Mouse (Mus musculus) spleen, adult 2 months (tissue): Measurements from ENCODE around the gene Lmo2. TPM values are rescaled to one million over a fixed set of nuclear protein-coding genes. Genes with fewer than 3 reads are reported as not detected.

Experiments used
- DNase-seq, 2 experiments: peaks; one replicate each; pipeline versions ENCODE4 v3.0.0 to v3.0.0-alpha.2; 2012 to 2021; ENCODE audit warnings: low spot score in 2 of 2, low read depth in 1 of 2
- H3K27ac ChIP-seq: fragments of 200-500 bp; 2 replicates; pipeline ENCODE4 v1.5.1; 2012; ENCODE audit warnings: low read length, inconsistent platforms; ENCODE audit not compliant: insufficient read depth
- H3K27me3 ChIP-seq: fragments of 200-500 bp; 2 replicates; pipeline ENCODE4 v1.6.1; 2012; ENCODE audit warnings: mild to moderate bottlenecking, moderate library complexity, low read length, inconsistent platforms; ENCODE audit not compliant: control insufficient read depth, insufficient read depth
- H3K36me3 ChIP-seq: fragments of 200-500 bp; 2 replicates; pipeline ENCODE4 v1.6.1; 2012; ENCODE audit warnings: mild to moderate bottlenecking, low read length, inconsistent platforms; ENCODE audit not compliant: control insufficient read depth, insufficient read depth
- H3K4me1 ChIP-seq: fragments of 200-500 bp; 2 replicates; pipeline ENCODE4 v1.6.1; 2011; ENCODE audit warnings: inconsistent platforms; ENCODE audit not compliant: control insufficient read depth, insufficient read depth, insufficient read length
- H3K4me3 ChIP-seq: fragments of 200-500 bp; 2 replicates; pipeline ENCODE4 v1.5.1; 2011; ENCODE audit warnings: mild to moderate bottlenecking, inconsistent platforms; ENCODE audit not compliant: insufficient read depth, insufficient read length; ENCODE audit errors: extremely low read depth
- CTCF ChIP-seq: fragments of 200-500 bp; IDR thresholded peaks from 2 replicates; pipeline ENCODE4 v1.5.1; 2011; ENCODE audit warnings: mild to moderate bottlenecking, inconsistent platforms; ENCODE audit not compliant: insufficient read depth, insufficient read length, insufficient replicate concordance; ENCODE audit errors: extremely low read depth
- POLR2A ChIP-seq: fragments of 200-500 bp; IDR thresholded peaks from 2 replicates; pipeline ENCODE4 v1.6.1; 2011; ENCODE audit warnings: low read depth, low read length, inconsistent platforms
- WGBS: fragments of 180-500 bp; shearing (Covaris S2); methylation state at CpG from one replicate; pipeline ENCODE4 v1.1.7; 2018; 5-methylcytosine and 5-hydroxymethylcytosine counted together
- polyA plus RNA-seq: library from polyadenylated mRNA; depleted of rRNA; stranded (reverse); fragments of >200 nt; gene quantifications from 2 replicates; pipeline ENCODE4 v1.2.3, GENCODE M21; 2012; rRNA removed

Gene Lmo2
- polyA plus RNA-seq, 1 experiment = 91.1 TPM

DNA sequence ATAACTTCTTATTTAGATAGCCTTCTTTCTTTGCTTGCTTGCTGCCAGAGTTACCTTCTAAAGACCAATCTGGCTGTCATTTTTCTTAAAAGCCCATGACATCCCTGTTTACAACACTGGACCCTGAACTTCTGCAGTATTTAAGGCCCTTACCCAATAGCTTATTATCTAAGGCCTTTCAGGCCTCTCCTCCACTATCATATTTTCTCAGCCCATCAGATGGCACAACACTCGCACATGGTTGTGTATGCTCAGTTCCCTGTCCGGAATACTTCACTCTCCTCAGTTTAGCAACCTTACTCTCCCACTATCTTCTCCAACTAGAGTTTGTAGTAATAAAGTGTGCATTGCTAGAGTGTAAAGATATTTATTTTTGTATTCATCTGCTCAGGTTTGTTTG is 71.3 kb downstream of the Lmo2 start:
- TF ChIP-seq CTCF (no peak), POLR2A (no peak)
- H3K4me3 ChIP-seq = no peak overlapping the region
- DNase-seq = no peak
- H3K36me3 ChIP-seq = peaks cover 6% of the 10 kb centered on the region
- no peak overlapping the region for H3K27ac ChIP-seq
- WGBS = 57% methylated on average over 2 of the region's 2 CpGs
- H3K27me3 ChIP-seq = no peaks in the 10 kb centered on the region
- peaks cover 3% of the 10 kb centered on the region; the same call in 1 of the 2 replicates for H3K4me1 ChIP-seq

GRCm38 (mm10) chr2:104030381-104030780 is 72.6 kb downstream of the Lmo2 start:
- TF ChIP-seq CTCF (no peak), POLR2A (no peak)
- Histone ChIP-seq H3K36me3 (peaks cover 11% of the 10 kb centered on the region), H3K4me1 (peaks cover 3% of the 10 kb centered on the region; the same call in 1 of the 2 replicates), H3K27ac (no peak overlapping the region), H3K27me3 (no peaks in the 10 kb centered on the region), H3K4me3 (no peak overlapping the region)
- WGBS = 82% methylated on average over 3 of the region's 3 CpGs
- no peak for DNase-seq

Other genes starting within 250 kb of the Lmo2 start
- 35.5 and 40.9 TPM in 2 replicates for gene Nat10, start 196.7 kb upstream of the Lmo2 start, polyA plus RNA-seq
- 48.8 and 73.9 TPM in 2 replicates for gene Caprin1, start 160.3 kb upstream of the Lmo2 start, polyA plus RNA-seq
- gene Fbxo3, start 69.7 kb downstream of the Lmo2 start, polyA plus RNA-seq = 9.5 and 9.6 TPM in 2 replicates
- not detected in 2 replicates for gene 4931422A03Rik, start 70.4 kb downstream of the Lmo2 start, polyA plus RNA-seq
- gene Gm10912, start 107.8 kb downstream of the Lmo2 start, polyA plus RNA-seq = 0.06 and 0.09 TPM in 2 replicates
- gene Gm10799, start 110.6 kb downstream of the Lmo2 start, polyA plus RNA-seq = not detected in 2 replicates
- gene Cd59b, start 111.9 kb downstream of the Lmo2 start, polyA plus RNA-seq = 1.2 and 3.1 TPM in 2 replicates
- 2.4 and 2.5 TPM in 2 replicates for gene Cd59a, start 137.8 kb downstream of the Lmo2 start, polyA plus RNA-seq
- not detected in 2 replicates for gene A930018P22Rik, start 164.8 kb downstream of the Lmo2 start, polyA plus RNA-seq